Mouse (Mus musculus): ENCODE data around the gene Ube2l3.

Gene Ube2l3

DNA sequence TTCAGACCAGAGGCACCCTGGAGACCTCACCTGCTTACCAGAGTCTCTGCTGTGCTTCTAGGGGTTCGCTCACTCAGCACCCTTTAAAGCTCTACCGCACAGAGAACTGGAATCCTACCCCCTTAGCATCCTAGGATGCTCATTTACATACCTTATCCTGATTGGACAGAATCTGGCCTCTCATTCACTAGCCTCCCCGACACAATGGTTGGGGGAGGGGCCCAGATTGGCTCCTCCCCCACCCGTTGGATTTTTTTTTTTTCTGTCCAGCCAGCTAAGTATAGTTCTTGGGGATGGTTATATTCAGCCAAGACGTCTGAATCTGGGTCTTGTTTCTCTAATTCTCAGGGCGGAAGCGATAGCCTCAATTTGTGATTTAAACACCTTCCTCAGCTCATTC lies 58.1 kb downstream of the Ube2l3 start, which contains the start of gene Ydjc:
Ydjc (plus strand) TSS at position 283 of the 400 bp plus-strand sequence.
- no peak for DNase-seq

DNA sequence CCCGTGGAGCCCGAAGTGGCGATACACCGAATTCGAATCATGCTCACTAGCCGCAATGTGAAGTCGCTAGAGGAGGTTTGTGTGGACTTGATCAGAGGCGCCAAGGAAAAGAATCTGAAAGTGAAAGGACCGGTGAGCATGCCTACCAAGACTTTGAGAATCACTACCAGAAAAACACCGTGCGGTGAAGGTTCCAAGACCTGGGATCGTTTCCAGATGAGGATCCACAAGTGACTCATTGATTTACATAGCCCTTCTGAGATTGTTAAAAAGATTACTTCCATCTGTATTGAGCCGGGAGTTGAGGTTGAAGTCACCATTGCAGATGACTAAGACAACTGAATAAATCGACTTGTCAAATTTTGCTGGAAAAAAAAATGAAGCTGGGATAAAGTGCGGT lies 65.1 kb downstream of the Ube2l3 start:
- DNase-seq: no peak

DNA sequence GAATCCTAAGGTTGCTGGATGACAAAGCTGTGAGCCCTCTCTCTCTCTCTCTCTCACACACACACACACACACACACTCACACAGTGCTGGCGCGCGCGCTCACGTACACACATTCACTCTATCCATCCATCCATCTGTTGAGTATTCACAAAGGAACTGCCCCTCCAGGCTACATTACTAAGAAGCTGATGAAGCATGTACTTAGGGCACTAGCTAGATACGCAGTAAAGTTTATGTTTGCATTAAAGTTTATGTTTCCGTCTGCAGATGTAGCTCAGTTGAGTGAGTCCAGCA lies 69.6 kb downstream of the Ube2l3 start:
- peak in 1 of 2 experiments; percentile 36 for DNase-seq

DNA sequence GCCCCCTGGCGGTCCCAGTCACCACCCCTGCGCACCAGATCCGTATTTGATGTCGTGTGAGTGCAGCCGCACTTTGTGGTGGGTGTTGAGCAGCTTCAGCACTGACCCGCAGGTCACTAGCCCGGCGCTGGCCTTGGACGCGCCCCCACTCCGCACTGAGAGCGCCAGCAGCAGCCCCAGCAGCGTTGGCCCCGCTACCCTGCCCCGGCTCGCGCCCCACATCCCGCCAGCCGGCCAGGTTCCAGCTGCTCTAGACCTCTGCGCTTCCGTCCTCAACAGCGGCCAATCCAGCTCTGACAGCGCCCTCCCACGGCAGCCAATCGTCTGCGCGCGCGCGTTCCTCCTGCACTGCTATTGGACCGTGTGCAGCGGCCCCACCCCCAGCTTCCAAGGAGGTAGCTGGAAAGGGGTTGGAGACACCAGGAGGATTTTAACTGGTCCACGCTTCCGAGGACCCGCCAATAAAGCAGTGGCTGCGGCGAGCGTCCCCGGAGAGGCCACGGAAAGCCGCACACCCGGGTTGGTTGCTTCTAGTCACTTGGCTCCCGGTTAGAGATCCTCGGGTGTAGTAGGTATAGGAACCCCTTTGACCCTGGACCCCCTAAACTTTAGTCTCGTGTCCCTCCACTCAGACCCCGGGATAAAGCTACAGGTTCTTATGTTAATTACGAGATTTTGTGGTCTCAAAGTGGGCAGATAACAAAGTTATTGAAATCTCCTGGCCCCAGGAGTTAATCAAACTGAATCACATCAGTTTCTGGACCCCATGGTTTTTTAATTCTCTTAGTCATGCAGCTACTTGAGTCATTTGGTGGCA lies 70.2 kb downstream of the Ube2l3 start, which contains the start of gene Sdf2l1:
Sdf2l1 (minus strand) TSS at position 295 of the 817 bp plus-strand sequence.
- peak; percentile 99 for DNase-seq

DNA sequence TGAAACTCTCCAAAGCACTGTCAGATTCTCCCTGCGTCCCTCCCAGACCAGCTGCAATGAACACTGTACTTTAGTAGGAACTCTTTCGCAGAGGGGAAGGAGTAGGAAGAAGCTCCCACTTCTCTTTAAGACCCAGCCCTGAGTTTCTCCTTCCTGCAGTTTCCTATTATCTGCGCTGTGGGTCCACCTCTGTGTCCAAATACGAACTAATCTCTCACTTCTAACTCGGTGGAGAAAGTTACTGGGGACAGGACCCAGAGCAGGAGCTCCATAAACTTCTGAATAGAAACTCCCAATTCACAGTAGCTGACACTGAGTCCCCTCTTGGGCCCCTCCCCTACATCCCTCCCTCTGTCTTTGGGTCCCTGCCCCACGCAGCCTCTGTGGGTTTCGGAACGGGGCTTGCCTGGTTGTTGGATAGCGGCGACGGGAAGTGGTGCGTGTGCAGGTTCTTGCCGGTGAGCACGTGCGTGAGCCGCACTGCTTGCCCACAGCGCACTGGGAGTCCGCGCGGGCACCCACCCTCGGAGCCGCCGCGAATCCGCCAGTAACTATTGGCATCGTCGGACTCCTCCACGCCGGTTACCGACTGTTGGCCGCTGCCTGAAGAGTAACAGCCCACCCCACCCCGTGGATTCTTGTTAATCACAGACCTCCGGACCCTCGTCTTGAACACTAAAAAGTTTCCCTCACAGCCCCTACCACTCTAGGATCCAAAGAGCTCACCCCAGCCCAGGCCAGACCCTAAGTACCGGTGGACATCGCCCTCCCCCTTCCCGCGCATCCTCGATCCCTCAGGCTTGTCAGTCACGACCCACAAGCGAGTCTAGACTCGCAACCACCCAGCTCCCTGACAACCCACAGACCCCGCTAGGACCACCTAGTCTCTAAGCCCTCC lies 71.0 kb downstream of the Ube2l3 start:
- DNase-seq: peak; percentile 45 to 57

DNA sequence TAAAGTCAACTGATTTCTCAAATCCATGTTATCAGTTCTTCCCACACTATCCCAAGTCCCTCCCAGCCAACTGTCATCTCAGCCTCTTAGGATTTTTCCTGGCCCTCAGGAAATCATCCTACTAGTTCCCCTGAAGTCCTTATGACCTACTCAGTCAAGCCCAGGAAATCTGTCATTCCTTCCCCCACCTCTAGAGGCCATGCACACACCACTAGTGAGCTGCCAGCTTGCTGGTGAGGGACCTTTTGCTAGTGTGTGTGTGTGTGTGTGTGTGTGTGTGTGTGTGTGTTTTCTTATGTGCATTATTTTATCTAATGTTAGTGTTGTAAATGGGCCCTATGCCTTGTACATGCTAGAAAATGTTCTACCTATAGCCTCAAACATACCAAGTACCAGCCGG lies 75.2 kb downstream of the Ube2l3 start:
- DNase-seq: peak in 1 of 2 experiments; percentile 43

DNA sequence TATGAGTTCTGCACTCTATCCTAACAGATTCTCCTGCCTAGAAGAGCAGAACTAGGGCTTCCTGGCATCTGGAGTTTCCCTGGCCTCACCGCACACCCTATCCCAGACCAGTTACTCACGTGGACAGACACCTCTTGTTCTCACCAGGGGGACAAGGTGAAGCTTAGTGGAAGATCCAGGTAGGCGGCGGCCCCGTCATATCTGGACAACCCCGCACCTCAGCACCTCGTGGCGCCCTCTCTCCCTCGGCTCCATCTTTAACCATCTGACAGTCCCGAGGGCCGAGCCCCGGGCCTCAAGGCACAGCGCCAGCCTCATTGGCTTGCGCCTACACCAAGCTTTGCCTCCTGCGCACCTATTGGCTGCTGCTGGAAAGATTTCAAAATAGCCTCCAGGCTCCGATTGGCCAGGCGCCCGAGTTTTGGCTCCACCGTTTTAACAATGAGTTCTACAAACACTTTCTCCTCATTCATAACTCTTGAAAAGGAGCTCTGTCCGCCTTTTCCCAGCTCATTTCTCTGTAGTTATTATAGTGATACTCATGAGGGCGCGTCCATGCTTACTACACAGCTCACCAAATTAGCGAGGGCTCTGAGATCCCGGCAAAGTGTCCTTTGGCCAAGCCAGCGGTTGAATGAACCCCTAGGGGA lies 77.5 kb downstream of the Ube2l3 start, which contains the start of gene 2610318N02Rik:
2610318N02Rik (minus strand) TSS at position 297 of the 650 bp plus-strand sequence.
- DNase-seq: peak; percentile 62 to 65

DNA sequence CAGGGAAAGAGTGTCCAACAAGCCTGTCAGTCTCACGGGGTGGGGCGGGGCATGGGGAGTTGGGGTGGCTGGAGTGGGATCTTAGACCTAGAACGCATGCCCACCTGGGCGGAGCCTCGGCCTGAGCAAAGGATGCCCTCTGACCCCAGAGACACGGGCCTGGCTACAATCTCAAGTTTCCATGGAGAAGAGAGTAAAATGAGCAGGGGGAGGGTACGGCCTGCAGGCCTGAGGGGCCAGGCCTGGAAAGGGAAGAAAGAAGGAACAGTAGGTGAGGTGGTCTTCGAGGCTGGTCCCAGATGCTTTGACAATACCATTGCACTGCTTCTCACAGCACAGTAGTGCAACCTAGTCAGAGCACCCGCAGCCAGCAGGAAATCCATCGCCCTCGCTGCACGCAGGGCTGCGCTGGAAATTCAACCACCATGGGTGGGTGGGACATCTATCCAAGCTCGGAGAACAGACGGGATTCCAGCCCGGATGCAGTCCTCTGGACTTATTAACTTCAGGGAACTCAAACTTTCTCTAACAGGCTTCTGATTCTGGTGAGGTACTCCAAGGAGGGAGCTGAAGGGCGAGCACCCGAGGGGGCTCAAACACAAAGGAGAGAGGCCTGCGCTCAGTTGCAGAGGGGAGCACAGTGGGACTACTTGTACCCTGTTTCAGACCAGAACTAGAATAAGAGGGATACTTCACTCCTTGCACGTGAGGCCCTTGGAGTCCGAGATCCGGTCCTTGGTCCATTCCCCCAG lies 78.2 kb downstream of the Ube2l3 start:
- DNase-seq: no peak

DNA sequence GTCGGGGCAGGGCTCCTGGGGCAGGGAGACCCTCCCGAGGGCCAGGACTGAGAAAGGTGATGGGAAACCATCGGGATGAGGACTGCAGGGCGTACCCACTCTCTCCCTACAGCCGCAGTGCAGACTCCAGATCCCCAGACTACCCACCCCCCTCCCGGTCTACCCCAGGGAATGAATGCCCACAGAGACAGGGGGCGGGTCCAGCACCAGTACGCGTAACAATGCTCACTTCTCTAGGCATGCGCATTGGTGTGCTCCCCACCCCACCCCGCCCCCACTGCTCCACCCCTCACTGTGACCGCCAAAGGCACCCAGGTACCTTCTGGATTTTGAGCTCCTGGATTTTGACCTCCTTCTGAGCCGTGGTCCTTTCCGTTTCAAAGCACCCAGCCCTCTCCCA lies 80.9 kb downstream of the Ube2l3 start:
- no peak for DNase-seq

DNA sequence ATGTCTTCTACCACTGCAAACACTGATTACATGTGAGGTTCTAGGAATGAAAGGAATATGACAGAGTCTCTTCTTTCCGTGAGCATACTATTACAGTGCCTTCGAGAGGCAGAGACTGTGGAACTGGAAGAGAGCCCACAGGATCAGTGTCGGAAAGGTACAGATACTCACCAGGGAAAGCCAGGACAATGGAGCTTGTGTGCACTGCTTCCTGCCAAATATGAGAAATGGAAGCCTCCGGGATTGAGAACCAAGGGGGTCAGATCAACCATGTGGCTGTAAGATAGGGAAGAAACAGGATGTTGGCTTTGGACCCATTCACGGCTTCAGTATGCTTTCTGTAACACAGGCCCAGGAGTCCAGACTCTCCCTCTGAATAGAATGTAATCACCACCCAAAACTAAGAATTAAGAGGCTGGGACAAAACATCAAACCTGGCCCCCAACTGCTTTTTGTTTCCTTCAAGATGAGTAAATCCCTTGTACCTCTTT lies 85.1 kb downstream of the Ube2l3 start:
- no peak for DNase-seq

DNA sequence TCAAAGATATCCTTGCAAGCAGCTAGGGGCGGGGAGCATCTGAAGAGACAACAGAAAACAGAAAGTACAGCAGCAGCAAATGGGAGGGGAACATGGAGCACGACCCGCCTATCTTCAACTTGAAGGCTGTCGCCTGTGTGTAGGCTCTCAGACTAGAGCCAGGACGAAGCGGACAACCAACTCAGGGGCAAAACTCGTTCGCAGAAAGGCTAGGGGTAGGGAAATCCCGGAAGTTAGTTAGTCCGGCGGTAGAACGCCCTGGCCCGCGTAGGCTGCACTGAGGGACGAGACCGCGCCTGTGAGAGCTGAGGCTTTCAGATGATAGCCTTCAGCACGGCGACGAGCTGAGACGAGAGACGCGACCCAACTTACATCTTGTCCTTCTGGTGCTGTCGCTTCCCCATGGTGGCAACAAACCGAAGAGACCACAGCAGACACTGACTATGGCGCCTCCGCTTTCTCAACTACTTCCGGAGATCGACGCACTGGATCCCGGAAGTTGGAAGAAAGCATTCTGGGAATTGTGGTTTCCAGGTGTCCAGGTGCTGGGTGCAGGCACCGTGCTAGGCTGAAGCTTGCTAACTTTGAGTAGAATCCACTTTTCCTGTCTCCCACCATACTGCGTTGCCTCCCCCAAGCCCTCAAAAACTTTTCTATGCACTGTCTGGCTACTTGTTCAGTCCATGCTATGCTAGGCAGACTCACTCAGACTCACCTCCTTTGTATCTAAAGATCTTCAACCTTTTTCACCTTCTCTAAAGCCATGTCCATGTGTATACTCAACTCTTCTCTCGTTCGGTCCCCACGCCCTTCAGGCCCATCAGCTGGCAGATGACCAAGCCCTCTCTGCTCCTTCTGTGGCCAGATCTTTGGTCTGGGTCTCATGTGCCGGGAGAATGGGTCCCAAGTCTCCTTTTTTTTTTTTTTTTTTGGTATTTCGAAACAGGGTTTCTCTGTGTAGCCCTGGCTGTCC lies 91.4 kb downstream of the Ube2l3 start, which contains the start of gene Ppil2:
Ppil2 (minus strand) TSS at position 487 of the 973 bp plus-strand sequence.
- peak; percentile 75 to 81 for DNase-seq

DNA sequence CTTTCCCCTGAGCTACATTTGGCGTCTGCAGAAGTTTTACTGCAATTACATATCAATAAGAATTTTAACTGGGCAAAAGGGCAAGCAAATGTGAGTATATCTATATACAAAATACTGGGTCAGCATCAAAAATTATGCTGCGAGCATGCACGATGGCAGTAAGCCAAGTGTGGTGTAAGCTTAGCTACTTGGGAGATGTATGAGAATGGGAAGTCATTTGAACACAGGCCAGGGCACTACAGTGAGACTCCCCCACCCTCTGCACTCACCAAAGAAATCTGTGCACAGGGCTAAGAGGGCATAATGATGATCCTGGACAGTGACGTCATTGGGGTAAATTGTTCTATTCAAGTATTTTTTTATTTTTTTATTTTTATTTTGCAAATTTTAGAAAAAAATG lies 97.8 kb downstream of the Ube2l3 start:
- DNase-seq: no peak

DNA sequence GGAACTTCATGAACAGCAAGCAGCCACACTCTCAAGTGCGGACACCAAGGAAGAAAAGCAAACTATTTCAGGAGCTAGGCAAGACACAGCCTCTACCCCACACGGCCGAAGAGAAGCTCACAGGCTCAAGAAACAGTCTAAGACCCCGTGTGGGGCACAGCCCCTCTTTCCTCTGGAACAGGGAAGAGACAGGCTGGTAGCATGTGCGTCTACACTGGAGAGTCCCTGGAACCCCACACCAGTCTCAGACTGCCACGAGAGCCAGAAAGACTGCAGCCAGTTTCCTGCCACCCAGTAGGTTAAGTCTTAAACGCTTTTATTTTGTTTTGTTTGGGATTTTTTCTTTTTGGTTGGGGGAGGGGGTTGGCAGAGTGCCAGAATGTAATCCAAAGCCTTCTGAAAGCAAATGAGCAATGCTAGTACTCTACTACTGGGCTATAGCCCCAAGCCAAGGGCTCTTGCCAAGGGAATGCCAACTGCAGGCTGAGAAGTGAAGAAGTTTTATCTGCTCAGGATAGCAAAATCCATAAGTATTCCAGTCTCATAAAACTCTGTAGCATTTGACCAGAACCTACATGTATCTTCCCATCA lies 99.7 kb downstream of the Ube2l3 start:
- no peak for DNase-seq

All from cerebellum, adult 18-20 months (tissue).